Comparison of ENCODE assay signal across 23 mouse cellular contexts in the genomic region with DNA sequence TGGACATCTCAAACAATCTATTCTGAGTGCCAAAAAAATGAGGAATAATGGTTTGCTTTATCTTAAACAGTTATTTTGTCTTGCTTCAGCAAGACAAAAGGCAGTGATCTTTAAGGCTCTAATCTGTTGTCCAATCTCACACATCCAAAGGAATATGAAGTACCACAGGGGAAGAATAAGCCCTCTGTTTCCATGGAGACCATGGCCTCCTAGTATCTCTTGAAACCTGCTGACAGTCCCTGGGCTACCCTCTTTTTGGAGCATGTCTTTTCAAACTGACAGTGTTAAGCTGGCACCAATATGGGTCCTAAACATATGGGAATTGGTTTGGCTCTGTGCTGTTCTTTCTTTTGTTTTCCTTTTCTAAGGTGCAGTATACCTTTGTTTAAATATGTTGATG.
"Had no signal": no experiment of that assay in that cellular context is flagged by ENCODE, and none has a peak within 500 bp of the region (broad histone marks: within the 10 kb centered on the region; RNA-seq: fewer than 3 reads in every experiment).

No protein-coding gene starts in this region.

- DNase-seq: gastrocnemius, postnatal 14 days; gastrocnemius, postnatal 36 days; heart, adult 11 months; heart, adult 2 months; heart, postnatal 14 days; heart, postnatal 36 days; kidney, adult 11 months; kidney, adult 2 months; kidney, adult 9 months; kidney, postnatal 14 days; kidney, postnatal 36 days had no signal

- H3K9ac ChIP-seq: heart, embryonic 13.5 days; heart, embryonic 15.5 days; hindbrain, embryonic 13.5 days; hindbrain, embryonic 15.5 days; kidney, embryonic 15.5 days; limb, embryonic 12.5 days had no signal

- H3K27ac ChIP-seq: heart, adult 2 months; heart, embryonic 13.5 days; heart, embryonic 15.5 days; hindbrain, embryonic 13.5 days; hindbrain, embryonic 15.5 days; hindbrain, postnatal 0 days; kidney, embryonic 15.5 days; kidney, postnatal 0 days; left cerebral cortex, adult 2 months; limb, embryonic 10.5 days; limb, embryonic 12.5 days had no signal

- H3K4me2 ChIP-seq: heart, embryonic 11.5 days; heart, embryonic 13.5 days; heart, embryonic 15.5 days; hindbrain, embryonic 13.5 days; hindbrain, embryonic 15.5 days; kidney, embryonic 15.5 days; limb, embryonic 12.5 days had no signal

- H3K36me3 ChIP-seq: heart, embryonic 13.5 days; heart, embryonic 15.5 days; hindbrain, embryonic 13.5 days; hindbrain, embryonic 15.5 days; kidney, embryonic 15.5 days; limb, embryonic 10.5 days; limb, embryonic 12.5 days had no signal

- H3K27me3 ChIP-seq: heart, embryonic 13.5 days; heart, embryonic 15.5 days; hindbrain, embryonic 13.5 days; hindbrain, embryonic 15.5 days; kidney, embryonic 15.5 days; limb, embryonic 12.5 days had no signal

- H3K4me3 ChIP-seq: heart, adult 2 months; heart, embryonic 13.5 days; heart, embryonic 15.5 days; hindbrain, embryonic 13.5 days; hindbrain, embryonic 15.5 days; kidney, embryonic 15.5 days; left cerebral cortex, adult 2 months; limb, embryonic 10.5 days; limb, embryonic 12.5 days had no signal

- ATAC-seq: hindbrain, postnatal 0 days; intestine, embryonic 16.5 days had no signal

- H3K4me1 ChIP-seq: heart, embryonic 13.5 days; heart, embryonic 15.5 days; hindbrain, embryonic 13.5 days; hindbrain, embryonic 15.5 days; kidney, embryonic 15.5 days; limb, embryonic 10.5 days; limb, embryonic 12.5 days had no signal

- H3K9me3 ChIP-seq: heart, embryonic 13.5 days; heart, embryonic 15.5 days; hindbrain, embryonic 13.5 days; hindbrain, embryonic 15.5 days; kidney, embryonic 15.5 days; limb, embryonic 10.5 days; limb, embryonic 12.5 days had no signal
